Mouse (Mus musculus) C2C12 (cell line): ENCODE measurements around the gene Pikfyve. TPM values are rescaled to one million over a fixed set of nuclear protein-coding genes. Genes with fewer than 3 reads are reported as not detected.

Experiments used
- H3K27me3 ChIP-seq: one replicate; pipeline ENCODE4 v1.6.1; 2011; ENCODE audit not compliant: control insufficient read depth, insufficient read depth, insufficient read length
- H3K36me3 ChIP-seq: one replicate; pipeline ENCODE4 v1.6.1; 2011; ENCODE audit not compliant: control insufficient read depth, insufficient read depth
- H3K4me3 ChIP-seq: one replicate; pipeline ENCODE4 v1.5.1; 2011; ENCODE audit warnings: mild to moderate bottlenecking, control low read depth; ENCODE audit not compliant: poor library complexity, insufficient read depth, severe bottlenecking
- H3K79me2 ChIP-seq: one replicate; pipeline ENCODE4 v1.6.1; 2011; ENCODE audit not compliant: control insufficient read depth, insufficient read depth
- H3K79me3 ChIP-seq: one replicate; pipeline ENCODE4 v1.6.1; 2011; ENCODE audit warnings: low read depth, control low read depth
- H3ac ChIP-seq: one replicate; pipeline ENCODE3; 2011; ENCODE audit warnings: low read depth; ENCODE audit not compliant: control insufficient read depth, insufficient read length
- CEBPB ChIP-seq: IDR thresholded peaks from one replicate; pipeline ENCODE4 v1.6.1; 2011; ENCODE audit warnings: low read depth, mild to moderate bottlenecking, control low read depth, moderate library complexity
- CTCF ChIP-seq: IDR thresholded peaks from one replicate; pipeline ENCODE4 v1.5.1; 2011; ENCODE audit not compliant: control insufficient read depth, insufficient read depth, insufficient read length
- FOSL1 ChIP-seq: IDR thresholded peaks from one replicate; pipeline ENCODE4 v1.8.0; 2011; ENCODE audit warnings: mild to moderate bottlenecking, low read length; ENCODE audit not compliant: poor library complexity, insufficient read depth, severe bottlenecking
- MAX ChIP-seq: IDR thresholded peaks from one replicate; pipeline ENCODE4 v1.6.1; 2011; ENCODE audit warnings: mild to moderate bottlenecking, control low read depth
- MYOD1 ChIP-seq: IDR thresholded peaks from one replicate; pipeline ENCODE4 v1.6.1; 2011; ENCODE audit warnings: low read depth; ENCODE audit not compliant: control insufficient read depth, insufficient read length
- MYOG ChIP-seq: IDR thresholded peaks from one replicate; pipeline ENCODE4 v1.6.1; 2011; ENCODE audit not compliant: control insufficient read depth, insufficient read length; ENCODE audit errors: extremely low read depth
- USF1 ChIP-seq: IDR thresholded peaks from one replicate; pipeline ENCODE4 v1.6.1; 2011; ENCODE audit warnings: low read depth, mild to moderate bottlenecking, control low read depth, moderate library complexity
- polyA plus RNA-seq: library from polyadenylated mRNA; unstranded; fragments of >200 nt; fragmentation: generic; extraction: Trizol; gene quantifications from one replicate; pipeline ENCODE4 v1.2.1, GENCODE M21; 2012; ENCODE audit warnings: missing spikeins

Pikfyve gene
- polyA plus RNA-seq, 1 experiment, result 3.2 TPM

DNA sequence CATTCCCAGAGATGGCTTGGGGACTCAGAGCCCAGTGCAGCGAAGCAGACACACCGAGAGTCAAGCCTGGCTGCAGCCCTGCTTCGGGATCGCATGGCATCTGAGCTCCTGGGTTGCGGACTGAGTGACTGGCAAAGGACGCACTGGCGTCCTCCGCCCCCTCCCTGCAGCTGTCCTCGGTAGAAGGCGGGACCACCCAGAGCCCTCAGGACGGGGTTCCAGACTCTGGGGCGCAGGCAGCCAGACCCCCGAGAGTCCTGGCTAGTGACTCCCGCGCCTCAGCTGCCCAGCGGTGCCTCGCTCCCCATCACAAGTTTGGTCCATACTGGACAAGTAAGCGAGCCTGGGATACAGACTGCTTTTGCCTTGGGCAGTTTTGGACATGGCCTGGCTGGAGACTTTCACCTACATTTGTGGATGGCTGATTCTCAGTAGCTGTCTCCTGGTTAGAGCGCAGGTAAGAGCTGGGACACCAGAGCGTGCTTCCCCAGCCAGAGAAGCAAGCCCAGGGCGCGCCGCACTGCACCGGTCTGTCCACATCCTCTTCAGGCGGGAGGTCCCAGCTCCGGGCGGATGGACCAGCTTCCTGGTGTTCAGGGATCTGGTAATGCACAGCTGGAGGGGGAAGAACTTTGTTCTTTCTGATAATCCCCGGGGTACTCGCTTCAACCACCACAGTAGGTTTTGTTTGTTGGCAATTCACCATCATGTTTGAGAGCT is 124.9 kb downstream of the Pikfyve start:
- no peaks in the 10 kb centered on the region for H3K36me3 ChIP-seq
- peaks cover 5% of the 10 kb centered on the region for H3K27me3 ChIP-seq
- no peak overlapping the region for H3K4me3 ChIP-seq
- no peaks in the 10 kb centered on the region for H3K79me2 ChIP-seq
- no peak for TF ChIP-seq MAX
- no peak for TF ChIP-seq USF1
- no peak for TF ChIP-seq FOSL1
- TF ChIP-seq MYOD1, result no peak
- TF ChIP-seq CEBPB, result no peak
- TF ChIP-seq MYOG, result no peak
- no peak for TF ChIP-seq CTCF
- no peaks in the 10 kb centered on the region for H3K79me3 ChIP-seq
- H3ac ChIP-seq, result no peak overlapping the region

DNA sequence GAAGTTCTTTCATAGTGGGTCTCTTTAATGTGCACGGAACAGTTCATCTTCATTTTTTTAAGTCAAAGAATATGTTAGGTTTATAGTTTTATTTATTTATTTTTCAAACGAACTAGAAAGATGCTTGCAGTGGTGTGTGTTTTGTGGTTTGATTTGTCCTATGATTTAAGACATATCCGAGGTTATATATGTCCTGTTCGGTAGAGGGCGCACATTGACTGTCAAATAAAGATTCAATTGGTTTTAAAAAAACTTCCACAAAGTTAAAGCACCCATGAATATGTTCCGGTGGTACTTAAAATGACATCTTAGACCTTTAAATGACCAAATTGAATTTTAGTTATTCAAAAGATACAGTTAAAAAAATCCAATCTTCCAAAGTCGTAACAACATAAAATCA is 125.6 kb downstream of the Pikfyve start:
- H3K36me3 ChIP-seq, result no peaks in the 10 kb centered on the region
- no peak for TF ChIP-seq MYOD1
- TF ChIP-seq CEBPB, result no peak
- TF ChIP-seq CTCF, result no peak
- no peak for TF ChIP-seq MYOG
- TF ChIP-seq FOSL1, result no peak
- TF ChIP-seq USF1, result no peak
- TF ChIP-seq MAX, result no peak
- H3K4me3 ChIP-seq, result no peak overlapping the region
- no peak overlapping the region for H3ac ChIP-seq
- H3K79me2 ChIP-seq, result no peaks in the 10 kb centered on the region
- H3K27me3 ChIP-seq, result peaks cover 5% of the 10 kb centered on the region
- no peaks in the 10 kb centered on the region for H3K79me3 ChIP-seq

DNA sequence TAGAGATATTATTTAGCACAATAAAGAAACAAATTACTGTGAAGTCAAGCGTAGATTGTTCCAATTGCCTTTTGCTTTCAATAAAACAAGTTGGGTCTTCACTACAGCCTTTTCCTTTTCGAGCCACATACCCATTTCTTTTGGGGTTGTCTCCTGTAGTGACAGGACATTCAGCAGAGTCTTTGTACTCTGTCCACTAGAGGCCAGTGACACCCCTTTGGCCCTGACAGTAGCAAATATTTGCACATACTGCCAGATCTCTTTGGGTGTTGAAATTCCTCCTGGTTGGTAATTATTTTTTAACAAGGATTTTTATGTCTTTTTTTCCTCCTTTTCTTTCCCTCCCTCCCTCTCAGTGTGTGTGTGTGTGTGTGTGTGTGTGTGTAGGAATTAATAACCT is 126.4 kb downstream of the Pikfyve start:
- Histone ChIP-seq H3K36me3 (no peaks in the 10 kb centered on the region), H3K4me3 (no peak overlapping the region), H3K79me3 (no peaks in the 10 kb centered on the region), H3K27me3 (peaks cover 5% of the 10 kb centered on the region), H3K79me2 (no peaks in the 10 kb centered on the region), H3ac (no peak overlapping the region)
- peak; percentile 26 for TF ChIP-seq CTCF
- TF ChIP-seq MYOG, result no peak

DNA sequence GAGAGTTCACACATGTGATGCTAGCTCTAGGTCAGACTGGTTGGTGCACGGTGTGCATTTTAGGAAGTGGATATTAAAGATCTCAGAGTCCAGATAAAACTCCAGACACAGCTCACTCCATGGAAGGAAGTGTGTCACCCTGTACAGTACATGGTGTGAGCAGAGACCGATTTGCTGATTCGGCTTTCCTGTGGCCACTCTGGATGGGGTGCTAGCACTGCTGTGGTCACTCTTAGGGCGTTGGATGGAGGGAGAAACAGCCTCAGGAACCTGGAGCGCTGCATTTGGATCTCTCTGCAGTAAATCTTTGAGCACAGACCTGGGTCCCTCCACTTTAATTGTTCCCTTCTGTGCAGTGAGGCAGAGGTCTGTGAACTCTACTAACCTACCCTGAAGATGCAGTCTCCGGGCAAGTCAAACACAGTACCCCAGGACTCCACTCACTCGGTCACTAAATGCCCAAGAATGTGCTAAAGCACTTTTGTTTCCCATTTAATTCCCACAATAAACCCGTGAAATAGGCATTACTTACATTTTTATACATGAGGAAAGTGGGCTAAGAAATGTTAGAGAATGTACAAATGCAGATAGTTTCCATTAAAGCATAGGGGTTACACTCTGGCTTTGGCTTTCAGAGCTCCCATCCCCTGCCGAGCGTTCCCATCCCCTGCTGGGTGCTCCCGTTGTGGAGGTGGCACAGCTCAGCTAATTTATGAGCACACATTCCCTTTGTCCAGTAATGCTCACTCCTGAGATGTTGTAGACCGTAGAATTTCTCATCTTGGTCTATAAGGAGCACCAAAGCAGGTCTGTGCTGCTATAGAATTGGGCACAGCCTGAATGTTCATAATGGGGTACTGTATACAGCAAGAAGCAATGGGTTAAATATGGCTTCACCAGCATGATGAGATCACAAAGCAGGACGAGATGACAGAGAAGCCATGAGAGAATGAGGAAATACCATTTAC is 127.9 kb downstream of the Pikfyve start:
- Histone ChIP-seq H3K27me3 (peaks cover 5% of the 10 kb centered on the region), H3K4me3 (no peak overlapping the region)
- TF ChIP-seq FOSL1, result no peak
- no peak for TF ChIP-seq CTCF
- no peak for TF ChIP-seq MYOG
- TF ChIP-seq MYOD1, result no peak
- TF ChIP-seq CEBPB, result no peak
- no peak for TF ChIP-seq USF1
- TF ChIP-seq MAX, result no peak

DNA sequence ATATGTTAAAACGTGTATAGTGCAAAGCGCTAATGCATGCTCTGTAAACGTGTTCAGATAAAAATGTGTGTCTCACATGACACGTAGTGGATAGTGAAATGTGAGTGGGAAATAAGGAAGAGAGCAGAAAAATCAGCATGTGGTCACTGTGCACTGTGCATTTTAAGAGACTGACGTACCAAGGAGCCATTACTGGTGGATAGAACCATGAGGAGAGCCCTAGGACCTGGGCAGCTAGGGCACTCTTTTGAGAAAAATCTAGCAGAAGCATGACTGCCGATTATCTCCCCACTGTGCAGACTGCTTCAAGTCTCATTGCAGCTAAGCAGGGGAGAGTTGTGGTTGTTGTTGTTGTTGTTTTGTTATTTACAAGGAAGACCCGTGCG is 128.5 kb downstream of the Pikfyve start:
- no peak overlapping the region for H3ac ChIP-seq
- peaks cover 5% of the 10 kb centered on the region for H3K27me3 ChIP-seq
- no peak overlapping the region for H3K4me3 ChIP-seq
- no peaks in the 10 kb centered on the region for H3K36me3 ChIP-seq
- H3K79me3 ChIP-seq, result no peaks in the 10 kb centered on the region
- TF ChIP-seq MYOG, result no peak
- TF ChIP-seq MYOD1, result no peak
- no peak for TF ChIP-seq CEBPB
- TF ChIP-seq FOSL1, result no peak
- TF ChIP-seq MAX, result no peak
- TF ChIP-seq USF1, result no peak
- TF ChIP-seq CTCF, result no peak
- no peaks in the 10 kb centered on the region for H3K79me2 ChIP-seq

More for the DNA sequence above, 127.9 kb downstream of the Pikfyve start:
- Histone ChIP-seq H3ac (no peak overlapping the region), H3K79me3 (no peaks in the 10 kb centered on the region), H3K36me3 (no peaks in the 10 kb centered on the region), H3K79me2 (no peaks in the 10 kb centered on the region)

Other genes with a start within 250 kb of the Pikfyve start
- gene Plekhm3, start 229.9 kb upstream of the Pikfyve start, polyA plus RNA-seq, result 2.3 TPM
- gene Akr1cl, start 153.9 kb upstream of the Pikfyve start, polyA plus RNA-seq, result not detected
- gene Cryge, start 135.5 kb upstream of the Pikfyve start, polyA plus RNA-seq, result not detected
- not detected for gene Crygd, start 123.2 kb upstream of the Pikfyve start, polyA plus RNA-seq
- gene Crygc, start 113.0 kb upstream of the Pikfyve start, polyA plus RNA-seq, result not detected
- not detected for gene Crygb, start 104.4 kb upstream of the Pikfyve start, polyA plus RNA-seq
- gene Cryga, start 83.3 kb upstream of the Pikfyve start, polyA plus RNA-seq, result not detected
- gene Gm28845, start 67.1 kb upstream of the Pikfyve start, polyA plus RNA-seq, result not detected
- not detected for gene D630023F18Rik, start 63.5 kb upstream of the Pikfyve start, polyA plus RNA-seq
- 38.7 TPM for gene Idh1, start 183 bp upstream of the Pikfyve start, polyA plus RNA-seq
- not detected for gene Pth2r, start 95.4 kb downstream of the Pikfyve start, polyA plus RNA-seq